ENCODE assay signal across 10 mouse cellular contexts in the genomic region with DNA sequence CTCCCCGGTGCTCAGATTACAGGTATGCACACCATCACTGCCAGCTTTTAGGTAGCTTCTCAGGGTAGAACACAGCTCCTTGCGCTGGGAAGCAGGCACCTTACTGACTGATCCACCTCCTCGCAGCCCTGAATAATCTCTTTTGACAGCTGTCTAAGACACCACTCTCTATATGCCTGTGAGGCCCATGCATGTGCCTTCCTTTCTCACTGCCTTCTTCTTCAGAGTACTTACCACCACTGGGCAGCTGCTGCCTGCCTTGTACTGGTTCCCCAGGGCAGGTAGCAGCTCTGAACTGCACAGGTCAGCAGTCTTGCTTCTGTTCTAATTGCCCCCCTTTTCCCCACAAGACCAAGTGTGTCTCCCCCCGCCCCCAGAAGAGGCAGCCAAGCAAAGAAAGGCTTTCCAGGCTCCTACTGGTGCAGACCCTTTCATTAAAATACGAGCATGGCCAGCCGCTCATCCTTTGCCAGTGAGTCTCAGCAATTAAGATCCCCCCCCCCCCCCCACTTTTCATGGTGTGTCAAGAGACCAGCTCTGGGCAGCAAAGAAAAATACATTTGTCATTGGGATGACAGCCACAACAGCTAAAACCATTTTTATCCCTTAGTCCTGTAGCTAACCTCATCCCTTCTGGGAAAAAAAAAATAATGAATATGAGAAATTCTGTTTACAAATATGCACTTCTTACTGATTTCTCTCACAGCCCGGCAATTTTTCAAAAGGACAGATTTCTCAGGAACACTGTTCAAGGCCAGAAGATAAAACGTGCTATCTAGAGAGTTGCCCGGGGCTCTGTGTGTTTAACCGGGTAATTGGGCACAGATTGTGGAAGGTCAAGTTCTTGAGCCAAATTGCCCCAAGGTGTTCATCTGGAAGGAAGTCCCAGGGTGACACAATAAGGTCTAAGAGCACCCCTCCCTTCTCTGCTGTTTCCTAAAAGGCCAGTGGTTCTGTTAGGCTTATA.
DNase-seq lines count a peak whose midpoint lies in the region; ATAC-seq lines count a peak whose summit lies in the region.
"Had no signal": no experiment of that assay in that cellular context is flagged by ENCODE, and none has a peak within 500 bp of the region (broad histone marks: within the 10 kb centered on the region; RNA-seq: fewer than 3 reads in every experiment).

No protein-coding gene starts in this region.

- no peak overlapping the region for H3K4me2 ChIP-seq in forebrain, embryonic 13.5 days
- no peak overlapping the region for H3K4me2 ChIP-seq in midbrain, embryonic 11.5 days
- H3K4me2 ChIP-seq: liver, embryonic 15.5 days had no signal

- WGBS in forebrain, embryonic 13.5 days = 45% methylated on average over 10 of the region's 10 CpGs
- WGBS in midbrain, embryonic 11.5 days = 44% methylated on average over 10 of the region's 10 CpGs

- peaks cover 28% of the 10 kb centered on the region for H3K4me1 ChIP-seq in forebrain, embryonic 13.5 days
- peaks cover 25% of the 10 kb centered on the region for H3K4me1 ChIP-seq in midbrain, embryonic 11.5 days (ENCODE audit: control insufficient read depth, insufficient read depth, low read length)
- H3K4me1 ChIP-seq: liver, embryonic 15.5 days had no signal

- H3K27ac ChIP-seq in forebrain, embryonic 13.5 days = no peak overlapping the region
- no peak overlapping the region for H3K27ac ChIP-seq in midbrain, embryonic 11.5 days (ENCODE audit: low read depth, low read length)
- H3K27ac ChIP-seq: liver, embryonic 15.5 days had no signal

- no peaks in the 10 kb centered on the region for H3K9me3 ChIP-seq in forebrain, embryonic 13.5 days (replicated peaks)
- H3K9me3 ChIP-seq in midbrain, embryonic 11.5 days (ENCODE audit: control insufficient read depth, low read length) = no peaks in the 10 kb centered on the region
- H3K9me3 ChIP-seq: liver, embryonic 15.5 days had no signal

- peak; percentile 26 for DNase-seq in testis, postnatal 14 days (ENCODE audit: low spot score)
- DNase-seq in testis, postnatal 10 days (ENCODE audit: low spot score) = no peak
- no peak for DNase-seq in midbrain, embryonic 11.5 days (ENCODE audit: low spot score, missing footprints)
- DNase-seq in retina, postnatal 1 day = peak; percentile 67
- DNase-seq in cerebellum, adult 9-10 months = no peak
- DNase-seq in T-cell, adult 2 months (ENCODE audit: low spot score) = no peak
- DNase-seq: kidney, postnatal 25 days had no signal

- ATAC-seq in forebrain, embryonic 13.5 days = peak; percentile 26; the same call in 1 of the 2 replicates
- ATAC-seq in midbrain, embryonic 11.5 days (ENCODE audit: low FRiP score) = peak; percentile 51

- H3K9ac ChIP-seq in forebrain, embryonic 13.5 days = no peak overlapping the region
- no peak overlapping the region for H3K9ac ChIP-seq in midbrain, embryonic 11.5 days (ENCODE audit: low read length)
- H3K9ac ChIP-seq: liver, embryonic 15.5 days had no signal

- H3K4me3 ChIP-seq in forebrain, embryonic 13.5 days = no peak overlapping the region
- no peak overlapping the region for H3K4me3 ChIP-seq in midbrain, embryonic 11.5 days (ENCODE audit: low read depth, low read length)
- H3K4me3 ChIP-seq: erythroblast, embryonic 14.5 days; liver, embryonic 15.5 days had no signal

- H3K36me3 ChIP-seq in forebrain, embryonic 13.5 days (ENCODE audit: poor library complexity, severe bottlenecking) = no peaks in the 10 kb centered on the region
- H3K36me3 ChIP-seq in midbrain, embryonic 11.5 days (ENCODE audit: control insufficient read depth, insufficient read depth, low read length) = no peaks in the 10 kb centered on the region
- H3K36me3 ChIP-seq: liver, embryonic 15.5 days had no signal

- no peaks in the 10 kb centered on the region for H3K27me3 ChIP-seq in forebrain, embryonic 13.5 days
- H3K27me3 ChIP-seq in midbrain, embryonic 11.5 days (ENCODE audit: control insufficient read depth, insufficient read depth, low read length) = no peaks in the 10 kb centered on the region
- H3K27me3 ChIP-seq: liver, embryonic 15.5 days had no signal

Comparison
In these comparisons a context has a peak if more than half of its experiments do, and no peak if none do; other contexts are left out.
1. DNase-seq: peak in testis, postnatal 14 days (single experiment) and retina, postnatal 1 day (single experiment); none in testis, postnatal 10 days (single experiment), midbrain, embryonic 11.5 days (single experiment), cerebellum, adult 9-10 months (single experiment) and T-cell, adult 2 months (single experiment).